In genomic region chr11:113786395-113786794, GRCm38 (mm10) we compare ENCODE assay signal across 8 mouse cellular contexts. TPM values are rescaled to one million over a fixed set of nuclear protein-coding genes. Genes with fewer than 3 reads are reported as not detected.
A peak's percentile ranks its signal among the peaks of the same experiment; 100 is the strongest.
DNase-seq lines count a peak whose midpoint lies in the region; ATAC-seq lines count a peak whose summit lies in the region.

No protein-coding gene starts in this region.

- peak overlapping the region; percentile 62 to 73 for H3K27ac ChIP-seq in heart, embryonic 14.5 days (replicated peaks in 1 of 2; ENCODE audit: control insufficient read depth in 1 of 2, insufficient read depth in 1 of 2, low read depth in 2 of 2, low read length in 2 of 2)
- H3K27ac ChIP-seq in brown adipose tissue, adult 24 weeks (replicated peaks; ENCODE audit: low read depth, low read length): peak overlapping the region; percentile 30; the same call in 1 of the 2 replicates
- peak overlapping the region; percentile 100 for H3K27ac ChIP-seq in hindbrain, embryonic 11.5 days (ENCODE audit: low read depth, low read length)
- peak overlapping the region; percentile 96 for H3K27ac ChIP-seq in midbrain, embryonic 11.5 days (ENCODE audit: low read depth, low read length)

- no peaks in the 10 kb centered on the region for H3K9me3 ChIP-seq in heart, embryonic 14.5 days (ENCODE audit: control insufficient read depth, low read length)
- H3K9me3 ChIP-seq in hindbrain, embryonic 11.5 days (ENCODE audit: control insufficient read depth, low read length): no peaks in the 10 kb centered on the region
- no peaks in the 10 kb centered on the region for H3K9me3 ChIP-seq in midbrain, embryonic 11.5 days (ENCODE audit: control insufficient read depth, low read length)

- H3K4me3 ChIP-seq in heart, embryonic 14.5 days (ENCODE audit: control insufficient read depth in 1 of 2, insufficient read depth in 1 of 2, low read depth in 1 of 2, low read length in 2 of 2): peak overlapping the region in 1 of 2 experiments; percentile 20; a peak in 1 of 4 replicates
- no peak overlapping the region for H3K4me3 ChIP-seq in brown adipose tissue, adult 24 weeks (ENCODE audit: insufficient read depth, low read depth, low read length)
- peak overlapping the region; percentile 32 for H3K4me3 ChIP-seq in hindbrain, embryonic 11.5 days (ENCODE audit: low read depth, low read length)
- peak overlapping the region; percentile 15; the same call in 1 of the 2 replicates for H3K4me3 ChIP-seq in midbrain, embryonic 11.5 days (ENCODE audit: low read depth, low read length)

- H3K27me3 ChIP-seq in heart, embryonic 14.5 days (ENCODE audit: control insufficient read depth, insufficient read depth, low read length): no peaks in the 10 kb centered on the region
- H3K27me3 ChIP-seq in hindbrain, embryonic 11.5 days (ENCODE audit: control insufficient read depth, insufficient read depth, low read length): no peaks in the 10 kb centered on the region
- no peaks in the 10 kb centered on the region for H3K27me3 ChIP-seq in midbrain, embryonic 11.5 days (ENCODE audit: control insufficient read depth, insufficient read depth, low read length)

- peak overlapping the region; percentile 60 for H3K4me2 ChIP-seq in heart, embryonic 14.5 days (ENCODE audit: low read length)
- peak overlapping the region; percentile 53 for H3K4me2 ChIP-seq in hindbrain, embryonic 11.5 days (replicated peaks; ENCODE audit: low read depth, low read length)
- peak overlapping the region; percentile 40 for H3K4me2 ChIP-seq in midbrain, embryonic 11.5 days

- no peak for DNase-seq in heart, adult 11 months
- DNase-seq in hindbrain, embryonic 11.5 days (ENCODE audit: low spot score): no peak
- peak; percentile 93 for DNase-seq in midbrain, embryonic 11.5 days (ENCODE audit: low spot score, missing footprints)
- DNase-seq in adrenal gland, adult 2 months: no peak
- no peak for DNase-seq in gastrocnemius, postnatal 14 days
- no peak for DNase-seq in Muller cell, postnatal 12 days (ENCODE audit: inconsistent ontology term)

- no peaks in the 10 kb centered on the region for H3K36me3 ChIP-seq in heart, embryonic 14.5 days (ENCODE audit: control insufficient read depth, insufficient read depth, low read length)
- H3K36me3 ChIP-seq in hindbrain, embryonic 11.5 days (ENCODE audit: control insufficient read depth, insufficient read depth, low read length): no peaks in the 10 kb centered on the region
- no peaks in the 10 kb centered on the region for H3K36me3 ChIP-seq in midbrain, embryonic 11.5 days (ENCODE audit: control insufficient read depth, insufficient read depth, low read length)

- no peak for ATAC-seq in heart, embryonic 14.5 days (ENCODE audit: insufficient number of reproducible peaks, insufficient read depth, low FRiP score, low read depth)
- ATAC-seq in hindbrain, embryonic 11.5 days (ENCODE audit: low FRiP score): no peak
- no peak; the same call in 1 of the 2 replicates for ATAC-seq in midbrain, embryonic 11.5 days (ENCODE audit: low FRiP score)

- WGBS in heart, embryonic 14.5 days: 53% methylated on average over 4 of the region's 4 CpGs
- 35% methylated on average over 4 of the region's 4 CpGs for WGBS in hindbrain, embryonic 11.5 days
- WGBS in midbrain, embryonic 11.5 days: 41% methylated on average over 4 of the region's 4 CpGs

- peaks cover 26 to 31% of the 10 kb centered on the region in 2 experiments for H3K4me1 ChIP-seq in heart, embryonic 14.5 days (ENCODE audit: control insufficient read depth in 2 of 2, insufficient read depth in 2 of 2, low read length in 2 of 2)
- peaks cover 17% of the 10 kb centered on the region for H3K4me1 ChIP-seq in brown adipose tissue, adult 24 weeks (ENCODE audit: control insufficient read depth, insufficient read depth, insufficient read length, low read length)
- peaks cover 33% of the 10 kb centered on the region for H3K4me1 ChIP-seq in hindbrain, embryonic 11.5 days (replicated peaks; ENCODE audit: control insufficient read depth, insufficient read depth, low read length)
- peaks cover 39% of the 10 kb centered on the region for H3K4me1 ChIP-seq in midbrain, embryonic 11.5 days (ENCODE audit: control insufficient read depth, insufficient read depth, low read length)

- intact Hi-C loops in gastrocnemius, postnatal 14 days (cut with DNase I; ENCODE audit: low total_unique reads): no loop called here

- no peak overlapping the region for H3K9ac ChIP-seq in heart, embryonic 14.5 days (ENCODE audit: low read length)
- peak overlapping the region; percentile 65 for H3K9ac ChIP-seq in hindbrain, embryonic 11.5 days (ENCODE audit: low read depth, low read length)
- H3K9ac ChIP-seq in midbrain, embryonic 11.5 days (ENCODE audit: low read length): peak overlapping the region; percentile 48

RNA-seq across cellular contexts. Expression of gene Cdc42ep4, which starts 34.7 kb away (rescaled TPM):
- 13.3 and 16.8 TPM in 2 replicates for polyA plus RNA-seq in heart, embryonic 14.5 days (2014; fragmentation: Nextera tagmentation; extraction: Ambion mirVana)
- polyA plus RNA-seq in brown adipose tissue, adult 24 weeks (2012; ENCODE audit: insufficient read depth, insufficient read length, missing spikeins): 8.7 and 16.3 TPM in 2 replicates
- polyA plus RNA-seq in hindbrain, embryonic 11.5 days (2014; fragmentation: Nextera tagmentation; extraction: Ambion mirVana): 64.5 and 68.6 TPM in 2 replicates
- 54.6 and 60.4 TPM in 2 replicates for polyA plus RNA-seq in midbrain, embryonic 11.5 days (2014; fragmentation: Nextera tagmentation; extraction: Ambion mirVana)
- 100 to 1,000 TPM in 1 of 2 experiments, 10 to 100 TPM in 1; 96.8 to 142 TPM for total RNA-seq in adrenal gland, adult 2 months (2021)
- polyA plus RNA-seq in adrenal gland, adult 2 months (2012; rRNA removed): 155 and 228 TPM in 2 replicates
- total RNA-seq in gastrocnemius, postnatal 14 days (2021): 10 to 100 TPM; 15.7 to 16.2 TPM

Comparison
In these comparisons a context has a peak if more than half of its experiments do, and no peak if none do; other contexts are left out.
1. H3K27ac ChIP-seq: peak in every context shown above with its lines; median percentile 100 in hindbrain, embryonic 11.5 days; 96 in midbrain, embryonic 11.5 days; 68 in heart, embryonic 14.5 days; 30 in brown adipose tissue, adult 24 weeks.